Mouse (Mus musculus): ENCODE measurements around the gene Crhr1. TPM values are rescaled to one million over a fixed set of nuclear protein-coding genes. Genes with fewer than 3 reads are reported as not detected.

Gene Crhr1
- 2.4 and 2.5 TPM in 2 replicates for polyA plus RNA-seq (2012; rRNA removed)

DNA sequence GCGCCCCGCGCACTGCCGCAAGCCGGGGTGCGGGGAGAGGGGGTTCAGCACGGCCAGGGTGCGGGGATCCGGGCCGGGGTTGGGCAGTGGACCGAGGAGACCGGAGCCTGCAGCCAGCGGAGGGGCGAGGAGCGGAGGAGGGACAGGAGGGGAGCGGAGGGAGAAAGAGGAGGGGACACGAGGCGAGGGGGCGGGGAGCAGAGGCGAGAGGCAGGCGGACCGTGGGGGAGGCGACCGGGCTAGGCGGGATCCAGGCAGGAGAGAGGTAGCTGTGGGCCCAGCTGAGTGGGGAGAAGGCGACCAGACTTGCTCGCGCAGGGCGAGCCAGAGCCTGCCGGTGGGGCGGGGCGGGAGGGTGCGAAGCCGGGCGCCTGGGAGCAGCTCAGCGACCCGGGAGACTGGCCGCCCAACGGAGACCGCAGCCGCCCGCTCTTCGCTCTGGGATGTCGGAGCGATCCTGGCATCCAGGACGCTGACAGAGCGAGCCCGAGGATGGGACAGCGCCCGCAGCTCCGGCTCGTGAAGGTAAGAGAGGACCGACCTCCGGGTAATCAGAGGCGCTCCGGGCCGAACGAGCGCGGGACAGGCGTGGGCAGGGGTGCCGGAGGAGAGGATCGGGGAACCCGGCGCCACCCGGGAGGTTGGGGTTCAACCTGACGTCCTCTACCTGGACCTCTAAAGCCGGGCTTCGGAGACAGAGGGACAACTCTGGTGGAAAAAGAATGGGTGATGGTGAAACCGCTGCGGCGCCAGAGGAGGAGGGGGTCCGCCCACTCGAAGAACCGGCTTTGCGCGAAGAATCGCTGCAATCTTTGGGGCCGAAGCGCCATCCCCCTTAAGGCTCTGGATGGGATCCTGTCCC lies at the start of gene Crhr1:
Gene Crhr1 (plus strand): TSS at position 276 of the 862 bp plus-strand sequence.
- WGBS: 6% methylated on average over 71 of the region's 80 CpGs

DNA sequence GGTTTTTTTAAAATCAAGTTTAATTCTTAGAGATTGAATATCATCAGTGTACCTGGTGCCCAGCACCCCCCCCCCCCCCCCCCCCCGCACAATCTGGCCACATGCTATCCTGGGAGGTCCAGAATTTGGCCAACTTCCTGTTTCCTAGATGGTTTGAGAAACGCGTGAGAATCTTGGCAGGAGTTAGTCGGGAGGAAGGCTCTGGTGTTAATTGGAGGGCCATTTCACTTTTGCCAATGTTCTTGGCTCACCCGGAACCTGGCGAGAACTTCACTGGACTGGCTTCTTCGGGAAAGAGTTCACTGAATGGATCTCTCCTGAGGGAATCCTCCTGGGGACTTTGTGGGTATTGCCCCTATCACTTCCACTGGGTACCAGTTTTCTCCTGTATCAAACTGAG lies 49.4 kb upstream of the Crhr1 start:
- DNase-seq (ENCODE audit: low read depth in 1 of 2, low spot score in 2 of 2): no peak
- no peak for TF ChIP-seq POLR2A (IDR thresholded peaks at IDR 0.05; ENCODE audit: low read depth, low read length)
- no peaks in the 10 kb centered on the region for H3K36me3 ChIP-seq (ENCODE audit: control insufficient read depth, insufficient read depth, low read length)
- H3K4me1 ChIP-seq (ENCODE audit: control insufficient read depth, insufficient read depth, insufficient read length): no peaks in the 10 kb centered on the region
- H3K27ac ChIP-seq (ENCODE audit: insufficient read depth, low read length): no peak overlapping the region
- no peak overlapping the region for H3K4me3 ChIP-seq (ENCODE audit: extremely low read depth, insufficient read depth, insufficient read length)
- 79% methylated on average over 7 of the region's 7 CpGs for WGBS
- no peaks in the 10 kb centered on the region for H3K27me3 ChIP-seq (ENCODE audit: control insufficient read depth, insufficient read depth, low read length)

More for the DNA sequence above, at the start of gene Crhr1:
- Histone ChIP-seq H3K4me3 (ENCODE audit: extremely low read depth, insufficient read depth, insufficient read length) (no peak within 1 kb of the TSS; the same call in 1 of the 2 replicates), H3K36me3 (ENCODE audit: control insufficient read depth, insufficient read depth, low read length) (no peaks in the 10 kb centered on the region), H3K27me3 (ENCODE audit: control insufficient read depth, insufficient read depth, low read length) (peaks cover 20% of the 10 kb centered on the region), H3K27ac (ENCODE audit: insufficient read depth, low read length) (no peak within 1 kb of the TSS), H3K4me1 (ENCODE audit: control insufficient read depth, insufficient read depth, insufficient read length) (no peaks in the 10 kb centered on the region)
- no peak for TF ChIP-seq CTCF (IDR thresholded peaks at IDR 0.05; ENCODE audit: extremely low read depth, insufficient read depth, insufficient read length, insufficient replicate concordance)
- no peak for TF ChIP-seq POLR2A (IDR thresholded peaks at IDR 0.05; ENCODE audit: low read depth, low read length)
- no peak for DNase-seq (ENCODE audit: low read depth in 1 of 2, low spot score in 2 of 2)

DNA sequence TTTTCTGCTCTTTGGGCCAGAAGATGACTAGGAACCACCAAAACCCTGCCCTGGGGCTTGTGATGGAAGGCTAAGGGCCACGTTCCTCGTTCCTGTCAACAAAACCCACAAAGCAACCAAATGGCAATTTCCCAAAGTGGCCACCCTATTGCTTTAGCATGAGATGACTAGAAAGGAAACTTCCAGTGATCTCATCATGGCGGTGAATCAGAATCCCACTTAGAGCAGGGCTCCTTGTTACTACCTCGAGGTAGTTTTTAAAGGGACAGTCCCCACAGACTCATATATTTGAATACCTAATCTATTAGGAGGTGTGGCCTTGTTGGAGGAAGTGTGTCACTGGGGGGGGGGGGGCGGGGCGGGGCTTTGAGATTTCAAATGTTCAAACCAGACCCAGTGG lies 48.9 kb upstream of the Crhr1 start:
- 70% methylated on average over 6 of the region's 6 CpGs for WGBS

DNA sequence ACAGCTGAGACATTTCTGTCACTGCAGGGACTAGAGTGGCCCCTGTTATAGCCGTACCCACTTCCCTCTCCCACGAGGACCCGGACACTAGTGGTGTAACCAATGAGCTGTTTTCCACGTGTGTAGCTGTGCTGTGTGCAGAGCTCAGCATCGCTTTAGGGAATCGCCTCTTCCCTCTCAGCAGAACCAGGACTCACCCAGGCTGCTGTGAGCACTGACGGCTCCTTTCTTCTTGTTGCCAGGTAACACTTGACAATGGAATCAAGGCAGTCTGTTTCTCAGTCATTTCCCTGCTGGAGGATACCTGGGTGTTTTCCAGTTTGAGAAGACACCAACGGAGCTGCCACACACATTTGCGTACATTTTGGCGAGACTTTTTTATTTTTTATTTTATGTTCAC lies 44.1 kb upstream of the Crhr1 start:
- Histone ChIP-seq H3K36me3 (ENCODE audit: control insufficient read depth, insufficient read depth, low read length) (no peaks in the 10 kb centered on the region), H3K27me3 (ENCODE audit: control insufficient read depth, insufficient read depth, low read length) (no peaks in the 10 kb centered on the region), H3K27ac (ENCODE audit: insufficient read depth, low read length) (no peak overlapping the region), H3K4me3 (ENCODE audit: extremely low read depth, insufficient read depth, insufficient read length) (no peak overlapping the region), H3K4me1 (ENCODE audit: control insufficient read depth, insufficient read depth, insufficient read length) (no peaks in the 10 kb centered on the region)
- WGBS: 76% methylated on average over 10 of the region's 10 CpGs
- DNase-seq (ENCODE audit: low read depth in 1 of 2, low spot score in 2 of 2): no peak
- no peak for TF ChIP-seq POLR2A (IDR thresholded peaks at IDR 0.05; ENCODE audit: low read depth, low read length)

More for the DNA sequence above, 48.9 kb upstream of the Crhr1 start:
- Histone ChIP-seq H3K36me3 (ENCODE audit: control insufficient read depth, insufficient read depth, low read length) (no peaks in the 10 kb centered on the region), H3K27me3 (ENCODE audit: control insufficient read depth, insufficient read depth, low read length) (no peaks in the 10 kb centered on the region), H3K4me1 (ENCODE audit: control insufficient read depth, insufficient read depth, insufficient read length) (no peaks in the 10 kb centered on the region), H3K4me3 (ENCODE audit: extremely low read depth, insufficient read depth, insufficient read length) (no peak overlapping the region), H3K27ac (ENCODE audit: insufficient read depth, low read length) (no peak overlapping the region)
- DNase-seq (ENCODE audit: low read depth in 1 of 2, low spot score in 2 of 2): no peak
- no peak for TF ChIP-seq CTCF (IDR thresholded peaks at IDR 0.05; ENCODE audit: extremely low read depth, insufficient read depth, insufficient read length, insufficient replicate concordance)
- TF ChIP-seq POLR2A (IDR thresholded peaks at IDR 0.05; ENCODE audit: low read depth, low read length): no peak

DNA sequence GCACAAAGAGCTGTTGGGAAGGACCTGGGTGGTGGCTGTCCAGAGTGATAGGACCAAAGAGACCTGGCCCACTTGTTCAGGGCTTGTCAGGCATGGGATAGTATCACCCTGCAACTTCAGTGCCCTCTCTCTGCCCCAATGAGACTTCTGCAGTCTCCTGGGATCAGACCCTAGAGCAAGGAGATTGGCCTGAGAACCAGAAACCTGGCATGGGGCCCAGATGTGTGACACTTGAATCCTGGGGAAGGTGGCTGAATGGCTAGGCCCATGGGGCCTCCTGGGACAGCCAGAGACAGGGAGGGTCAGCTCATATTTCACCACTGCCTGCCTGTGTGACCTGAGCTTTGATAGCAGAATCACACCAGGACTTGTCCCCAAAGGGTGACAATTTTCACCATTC lies 41.9 kb upstream of the Crhr1 start:
- no peak overlapping the region for H3K4me3 ChIP-seq (ENCODE audit: extremely low read depth, insufficient read depth, insufficient read length)
- TF ChIP-seq CTCF (IDR thresholded peaks at IDR 0.05; ENCODE audit: extremely low read depth, insufficient read depth, insufficient read length, insufficient replicate concordance) (no peak), POLR2A (IDR thresholded peaks at IDR 0.05; ENCODE audit: low read depth, low read length) (no peak)
- DNase-seq (ENCODE audit: low read depth in 1 of 2, low spot score in 2 of 2): no peak
- H3K27me3 ChIP-seq (ENCODE audit: control insufficient read depth, insufficient read depth, low read length): no peaks in the 10 kb centered on the region
- H3K27ac ChIP-seq (ENCODE audit: insufficient read depth, low read length): no peak overlapping the region
- no peaks in the 10 kb centered on the region for H3K4me1 ChIP-seq (ENCODE audit: control insufficient read depth, insufficient read depth, insufficient read length)
- H3K36me3 ChIP-seq (ENCODE audit: control insufficient read depth, insufficient read depth, low read length): no peaks in the 10 kb centered on the region

DNA sequence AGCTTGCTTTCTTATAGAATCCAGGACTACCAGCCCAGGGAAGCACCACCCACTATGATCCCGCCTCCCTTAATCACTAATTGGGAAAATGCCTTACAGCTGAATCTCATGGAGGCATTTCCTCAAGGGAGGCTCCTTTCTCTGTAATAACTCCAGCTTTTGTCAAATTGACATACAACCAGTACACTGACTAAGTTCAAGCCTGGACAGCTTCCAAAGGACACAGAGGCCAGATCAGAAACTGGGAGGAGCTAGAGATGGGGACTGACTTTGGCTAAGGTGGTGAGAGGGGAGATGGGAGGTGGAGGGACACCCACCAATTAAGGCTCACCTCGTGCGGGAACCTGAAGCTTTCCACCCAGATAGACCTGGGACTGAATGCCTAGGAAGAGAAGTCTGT lies 37.5 kb upstream of the Crhr1 start:
- Histone ChIP-seq H3K36me3 (ENCODE audit: control insufficient read depth, insufficient read depth, low read length) (no peaks in the 10 kb centered on the region), H3K4me1 (ENCODE audit: control insufficient read depth, insufficient read depth, insufficient read length) (no peaks in the 10 kb centered on the region), H3K27ac (ENCODE audit: insufficient read depth, low read length) (no peak overlapping the region), H3K27me3 (ENCODE audit: control insufficient read depth, insufficient read depth, low read length) (0 out of 2 replicates have a peak, but pooled peaks cover 1% of the 10 kb centered on the region), H3K4me3 (ENCODE audit: extremely low read depth, insufficient read depth, insufficient read length) (no peak overlapping the region)
- 74% methylated on average over 3 of the region's 3 CpGs for WGBS
- DNase-seq (ENCODE audit: low read depth in 1 of 2, low spot score in 2 of 2): no peak
- no peak for TF ChIP-seq CTCF (IDR thresholded peaks at IDR 0.05; ENCODE audit: extremely low read depth, insufficient read depth, insufficient read length, insufficient replicate concordance)
- TF ChIP-seq POLR2A (IDR thresholded peaks at IDR 0.05; ENCODE audit: low read depth, low read length): no peak

DNA sequence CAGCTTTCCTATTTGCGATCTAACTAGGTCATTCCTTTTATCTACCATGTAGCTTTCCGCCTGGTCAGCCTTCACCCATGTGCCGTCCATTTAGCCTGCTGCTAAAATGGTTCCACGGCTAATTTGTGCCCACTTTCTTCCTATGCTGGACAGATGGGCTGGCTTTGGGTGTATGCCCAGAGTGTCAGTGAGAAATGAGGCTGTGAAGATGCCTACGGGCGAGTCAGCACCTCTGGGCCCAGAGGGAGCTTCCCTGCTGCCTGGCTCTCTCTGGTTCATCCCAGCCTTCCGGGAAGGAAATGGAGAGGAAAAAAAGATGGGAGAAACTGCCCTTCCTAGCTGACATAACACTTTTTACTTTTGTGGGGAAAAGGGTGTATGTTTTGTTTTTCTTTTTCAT lies 36.1 kb upstream of the Crhr1 start:
- DNase-seq (ENCODE audit: low read depth in 1 of 2, low spot score in 2 of 2): no peak
- TF ChIP-seq CTCF (IDR thresholded peaks at IDR 0.05; ENCODE audit: extremely low read depth, insufficient read depth, insufficient read length, insufficient replicate concordance) (no peak), POLR2A (IDR thresholded peaks at IDR 0.05; ENCODE audit: low read depth, low read length) (no peak)
- Histone ChIP-seq H3K27me3 (ENCODE audit: control insufficient read depth, insufficient read depth, low read length) (0 out of 2 replicates have a peak, but pooled peaks cover 1% of the 10 kb centered on the region), H3K4me3 (ENCODE audit: extremely low read depth, insufficient read depth, insufficient read length) (no peak overlapping the region), H3K27ac (ENCODE audit: insufficient read depth, low read length) (no peak overlapping the region), H3K36me3 (ENCODE audit: control insufficient read depth, insufficient read depth, low read length) (no peaks in the 10 kb centered on the region), H3K4me1 (ENCODE audit: control insufficient read depth, insufficient read depth, insufficient read length) (no peaks in the 10 kb centered on the region)
- 87% methylated on average over 7 of the region's 7 CpGs for WGBS

Data from spleen, adult 2 months (tissue).